Mouse (Mus musculus) pancreas, adult 10 weeks (tissue): ENCODE results near the gene Vmn1r51. TPM values are rescaled to one million over a fixed set of nuclear protein-coding genes. Genes with fewer than 3 reads are reported as not detected.

Experiments used
- polyA plus RNA-seq: library from polyadenylated mRNA; stranded (reverse); fragments of 350-450 nt; fragmentation: Illumina TruSeq; extraction: RNeasy Lipid Tissue Mini Kit (QIAGEN cat#74804); gene quantifications from one replicate; pipeline ENCODE4 v1.2.3, GENCODE M21; 2015; ENCODE audit warnings: low read depth, low replicate concordance; ENCODE audit not compliant: insufficient read depth

Gene Vmn1r51
- not detected for polyA plus RNA-seq

DNA sequence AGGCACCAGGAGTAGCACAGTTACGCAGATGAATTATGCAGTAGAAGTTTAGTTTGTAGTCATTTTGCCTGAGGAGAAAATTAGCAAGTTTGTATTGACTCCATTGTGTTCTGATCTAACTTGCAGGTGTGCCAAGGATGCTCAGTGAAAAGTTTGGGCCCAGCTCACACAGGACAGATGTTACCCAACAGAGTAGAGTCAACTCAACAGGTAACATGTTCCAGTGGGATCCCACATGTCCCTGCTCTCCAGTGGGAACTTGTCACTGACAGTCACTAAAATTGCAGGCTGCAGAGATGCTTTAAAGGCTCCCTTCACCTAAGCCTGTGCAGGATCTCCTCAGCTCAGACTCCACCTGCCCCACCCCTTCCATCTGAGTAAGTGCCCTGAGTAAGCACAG, at the start of gene Vmn1r51:
TSS of gene Vmn1r51 (plus strand) at position 301 of the 400 bp plus-strand sequence.

DNA sequence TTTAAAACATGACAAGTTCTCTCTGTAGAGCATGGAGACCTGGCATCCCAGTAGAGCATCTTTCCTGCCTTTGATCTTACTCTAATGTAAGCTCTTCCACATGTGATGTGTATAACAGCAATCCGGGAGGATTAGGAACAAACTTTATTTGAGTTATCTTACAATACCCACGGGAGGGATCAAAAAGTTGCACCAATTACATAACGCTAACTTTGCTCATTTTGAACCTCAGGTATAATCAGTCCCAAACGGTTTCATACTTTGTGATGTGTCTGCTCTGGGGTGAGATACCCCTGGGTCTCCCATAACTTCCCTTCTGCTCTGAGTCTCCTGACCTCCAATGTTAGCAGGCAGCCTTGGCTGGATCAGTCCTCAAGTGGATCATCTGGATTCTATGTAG, 44.0 kb upstream of the Vmn1r51 start, which contains the start of gene Vmn1r49:
TSS of gene Vmn1r49 (minus strand) at position 101 of the 400 bp plus-strand sequence.

DNA sequence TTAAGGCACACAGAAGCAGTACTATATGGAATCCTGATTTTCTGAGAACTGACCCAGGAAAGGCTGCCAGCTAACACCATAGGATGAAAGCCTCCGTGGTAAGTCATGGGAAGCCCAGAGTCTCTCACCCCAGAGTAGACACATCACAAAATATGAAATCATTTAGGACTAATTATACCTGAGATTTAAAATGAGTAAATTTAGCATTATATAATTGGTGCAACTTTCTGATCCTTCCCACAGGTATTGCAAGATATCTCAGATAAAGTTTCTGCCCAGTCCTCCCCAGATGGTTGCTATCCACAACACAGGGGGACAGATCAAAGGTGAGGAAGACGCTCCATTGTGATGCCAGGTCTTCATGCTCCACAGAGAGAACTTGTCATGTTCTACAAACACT, 21.3 kb upstream of the Vmn1r51 start, which contains the start of gene Vmn1r50:
TSS of gene Vmn1r50 (plus strand) at position 301 of the 400 bp plus-strand sequence.

DNA sequence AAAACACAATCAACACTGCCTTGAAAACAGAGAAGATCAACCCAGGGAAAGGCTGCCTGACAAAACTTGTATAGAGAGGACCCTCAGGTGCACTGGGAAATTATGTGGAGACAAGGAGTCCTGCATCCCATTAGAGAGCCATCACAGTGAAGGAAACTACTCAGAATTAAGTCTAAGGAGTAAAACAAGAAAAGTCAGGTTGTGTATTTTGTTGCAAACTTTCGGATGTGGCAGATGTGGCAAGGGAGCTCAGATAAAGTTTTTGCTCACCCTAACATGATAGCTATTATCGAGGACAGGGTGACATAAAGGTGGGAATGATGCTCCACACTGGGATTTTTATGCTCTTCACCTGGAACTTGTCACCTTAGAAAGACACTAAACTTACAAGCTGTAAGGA, 52.1 kb downstream of the Vmn1r51 start, which contains the start of gene Vmn1r52:
TSS of gene Vmn1r52 (plus strand) at position 301 of the 400 bp plus-strand sequence.

Other genes with a start within 250 kb of the Vmn1r51 start
- not detected for gene Vmn1r42, start 246.2 kb upstream of the Vmn1r51 start, polyA plus RNA-seq
- not detected for gene Vmn1r43, start 246.2 kb upstream of the Vmn1r51 start, polyA plus RNA-seq
- not detected for gene Vmn1r44, start 238.9 kb upstream of the Vmn1r51 start, polyA plus RNA-seq
- gene Vmn1r45, start 182.0 kb upstream of the Vmn1r51 start, polyA plus RNA-seq = not detected
- gene Vmn1r46, start 153.3 kb upstream of the Vmn1r51 start, polyA plus RNA-seq = not detected
- gene Vmn1r47, start 106.4 kb upstream of the Vmn1r51 start, polyA plus RNA-seq = not detected
- gene Vmn1r48, start 85.8 kb upstream of the Vmn1r51 start, polyA plus RNA-seq = not detected
- gene Vmn1r49, start 44.1 kb upstream of the Vmn1r51 start, polyA plus RNA-seq = not detected
- gene Vmn1r50, start 21.2 kb upstream of the Vmn1r51 start, polyA plus RNA-seq = not detected
- gene Vmn1r52, start 52.2 kb downstream of the Vmn1r51 start, polyA plus RNA-seq = not detected
- not detected for gene V1ra8, start 80.2 kb downstream of the Vmn1r51 start, polyA plus RNA-seq
- gene Vmn1r53, start 101.8 kb downstream of the Vmn1r51 start, polyA plus RNA-seq = not detected
- not detected for gene Vmn1r54, start 123.7 kb downstream of the Vmn1r51 start, polyA plus RNA-seq
- not detected for gene BC048671, start 178.6 kb downstream of the Vmn1r51 start, polyA plus RNA-seq
- gene Chst13, start 202.6 kb downstream of the Vmn1r51 start, polyA plus RNA-seq = not detected
- gene Uroc1, start 210.7 kb downstream of the Vmn1r51 start, polyA plus RNA-seq = not detected
- gene Zxdc, start 246.9 kb downstream of the Vmn1r51 start, polyA plus RNA-seq = 4.5 TPM